Mouse (Mus musculus): ENCODE measurements around the gene Syn2.

Syn2 gene

GRCm38 (mm10) chr6:115134501-115135331, at the start of gene Syn2:
Gene Syn2, plus strand, starts transcription at chr6:115134902.
- peak; percentile 56 for DNase-seq (ENCODE audit: low spot score)

- no peak for DNase-seq (ENCODE audit: low spot score)
These were observed 49.3 kb upstream of the Syn2 start for GRCm38 (mm10) chr6:115085274-115085841.

- no peak for DNase-seq (ENCODE audit: low spot score)
These were observed 46.2 kb upstream of the Syn2 start for GRCm38 (mm10) chr6:115088314-115089106.

GRCm38 (mm10) chr6:115091737-115092136, 43.0 kb upstream of the Syn2 start:
- DNase-seq (ENCODE audit: low spot score): no peak

GRCm38 (mm10) chr6:115102542-115102941, 32.2 kb upstream of the Syn2 start:
- DNase-seq (ENCODE audit: low spot score): no peak

GRCm38 (mm10) chr6:115111426-115111825, 23.3 kb upstream of the Syn2 start:
- no peak for DNase-seq (ENCODE audit: low spot score)

- no peak for DNase-seq (ENCODE audit: low spot score)
These were observed 12.5 kb upstream of the Syn2 start for GRCm38 (mm10) chr6:115122181-115122580.

GRCm38 (mm10) chr6:115123262-115124201, 11.2 kb upstream of the Syn2 start:
- DNase-seq (ENCODE audit: low spot score): peak; percentile 29

GRCm38 (mm10) chr6:115124675-115125357, 9.9 kb upstream of the Syn2 start:
- peak; percentile 14 for DNase-seq (ENCODE audit: low spot score)

- DNase-seq (ENCODE audit: low spot score): no peak
These were observed 9.4 kb upstream of the Syn2 start for GRCm38 (mm10) chr6:115125358-115125720.

GRCm38 (mm10) chr6:115126232-115126785, 8.4 kb upstream of the Syn2 start:
- DNase-seq (ENCODE audit: low spot score): no peak

GRCm38 (mm10) chr6:115126851-115127250, 7.9 kb upstream of the Syn2 start:
- DNase-seq (ENCODE audit: low spot score): no peak

- no peak for DNase-seq (ENCODE audit: low spot score)
These were observed 7.4 kb upstream of the Syn2 start for GRCm38 (mm10) chr6:115127255-115127824.

- no peak for DNase-seq (ENCODE audit: low spot score)
These were observed 589 bp downstream of the Syn2 start for GRCm38 (mm10) chr6:115135332-115135649.

- no peak for DNase-seq (ENCODE audit: low spot score)
These were observed 1.5 kb downstream of the Syn2 start for GRCm38 (mm10) chr6:115136156-115136555.

GRCm38 (mm10) chr6:115141446-115141845, 6.7 kb downstream of the Syn2 start:
- no peak for DNase-seq (ENCODE audit: low spot score)

- no peak for DNase-seq (ENCODE audit: low spot score)
These were observed 26.5 kb downstream of the Syn2 start for GRCm38 (mm10) chr6:115161175-115161574.

GRCm38 (mm10) chr6:115165863-115166470, 31.3 kb downstream of the Syn2 start:
- DNase-seq (ENCODE audit: low spot score): no peak

GRCm38 (mm10) chr6:115168921-115169320, 34.2 kb downstream of the Syn2 start:
- DNase-seq (ENCODE audit: low spot score): peak; percentile 1

- no peak for DNase-seq (ENCODE audit: low spot score)
These were observed 34.8 kb downstream of the Syn2 start for GRCm38 (mm10) chr6:115169518-115169917.

All from lung, postnatal 25 days (tissue).